Mouse (Mus musculus) heart, postnatal 14 days (tissue): Measurements from ENCODE around the gene Lama5. TPM values are rescaled to one million over a fixed set of nuclear protein-coding genes. Genes with fewer than 3 reads are reported as not detected.
A peak's percentile ranks its signal among the peaks of the same experiment; 100 is the strongest.

Experiments used
- DNase-seq, 2 experiments: peaks; one replicate each; pipeline ENCODE4 v3.0.0; 2021 to 2022
- intact Hi-C: fragments of 180-260 bp; cut with DNase I; formaldehyde crosslinking; loops from one replicate; pipeline ENCODE4 v1.15.1; 2025
- total RNA-seq, 2 experiments: library from RNA; stranded (reverse); gene quantifications; 2 replicates each; pipeline ENCODE4 v1.2.3; 2021

Gene Lama5
- total RNA-seq, 2 experiments from 2014 or later: 43.1 to 63.7 TPM

- intact Hi-C loops: no loop called here
- no peak for DNase-seq
These were observed 2.4 kb upstream of the Lama5 start for GRCm38 (mm10) chr2:180228060-180228458.

GRCm38 (mm10) chr2:180227262-180228059, 1.8 kb upstream of the Lama5 start:
- DNase-seq: peak; percentile 67 to 70

GRCm38 (mm10) chr2:180225044-180225761, 456 bp downstream of the Lama5 start:
- peak; percentile 41 to 53 for DNase-seq
- intact Hi-C loops: no loop called here

More at GRCm38 (mm10) chr2:180227262-180228059, 1.8 kb upstream of the Lama5 start:
- intact Hi-C loops: loop anchor here (1.0 kb wide), 1 partner anchor 19 kb away; no protein-coding TSS in a partner anchor

GRCm38 (mm10) chr2:180224647-180225043, 1.0 kb downstream of the Lama5 start:
- intact Hi-C loops: no loop called here
- no peak for DNase-seq

- peak; percentile 43 to 52 for DNase-seq
- intact Hi-C loops: no loop called here
These were observed 3.4 kb downstream of the Lama5 start for GRCm38 (mm10) chr2:180222250-180222649.

GRCm38 (mm10) chr2:180221051-180221450, 4.6 kb downstream of the Lama5 start:
- intact Hi-C loops: no loop called here

GRCm38 (mm10) chr2:180220165-180220564, 5.5 kb downstream of the Lama5 start:
- intact Hi-C loops: no loop called here
- no peak for DNase-seq

More at GRCm38 (mm10) chr2:180221051-180221450, 4.6 kb downstream of the Lama5 start:
- no peak for DNase-seq

- intact Hi-C loops: no loop called here
- DNase-seq: no peak
These were observed 6.3 kb downstream of the Lama5 start for GRCm38 (mm10) chr2:180219145-180219943.

- intact Hi-C loops: no loop called here
- DNase-seq: peak; percentile 47 to 54
These were observed 7.0 kb downstream of the Lama5 start for GRCm38 (mm10) chr2:180218677-180219076.

- intact Hi-C loops: no loop called here
These were observed 7.4 kb downstream of the Lama5 start for GRCm38 (mm10) chr2:180218241-180218640.

GRCm38 (mm10) chr2:180217587-180217986, 8.1 kb downstream of the Lama5 start:
- DNase-seq: peak; percentile 74 to 82
- intact Hi-C loops: no loop called here

More at GRCm38 (mm10) chr2:180218241-180218640, 7.4 kb downstream of the Lama5 start:
- no peak for DNase-seq

GRCm38 (mm10) chr2:180216921-180217320, 8.7 kb downstream of the Lama5 start:
- intact Hi-C loops: no loop called here
- no peak for DNase-seq

GRCm38 (mm10) chr2:180215951-180216350, 9.7 kb downstream of the Lama5 start:
- DNase-seq: peak; percentile 50 to 53
- intact Hi-C loops: no loop called here

GRCm38 (mm10) chr2:180215011-180215461, 10.6 kb downstream of the Lama5 start:
- peak in 1 of 2 experiments; percentile 41 for DNase-seq

GRCm38 (mm10) chr2:180214352-180214978, 11.2 kb downstream of the Lama5 start:
- intact Hi-C loops: no loop called here
- peak in 1 of 2 experiments; percentile 39 for DNase-seq

More at GRCm38 (mm10) chr2:180215011-180215461, 10.6 kb downstream of the Lama5 start:
- intact Hi-C loops: no loop called here

GRCm38 (mm10) chr2:180212255-180212654, 13.4 kb downstream of the Lama5 start:
- no peak for DNase-seq
- intact Hi-C loops: no loop called here

- intact Hi-C loops: loop anchor here (1.0 to 2.0 kb wide), 2 partner anchors 18 to 42 kb away; no protein-coding TSS in a partner anchor
- no peak for DNase-seq
These were observed 16.7 kb downstream of the Lama5 start for GRCm38 (mm10) chr2:180208976-180209375.

- intact Hi-C loops: loop anchor here (1.0 to 2.0 kb wide), 2 partner anchors 19 to 43 kb away; no protein-coding TSS in a partner anchor
These were observed 17.8 kb downstream of the Lama5 start for GRCm38 (mm10) chr2:180207840-180208239.

GRCm38 (mm10) chr2:180205956-180206280, 19.7 kb downstream of the Lama5 start:
- DNase-seq: peak; percentile 31 to 45
- intact Hi-C loops: no loop called here

More at GRCm38 (mm10) chr2:180207840-180208239, 17.8 kb downstream of the Lama5 start:
- DNase-seq: peak; percentile 64 to 76
